Mouse (Mus musculus): ENCODE measurements at regions not wholly inside any gene's neighbourhood (a gene's known extent, or its start where the extent isn't known, plus 50 kb on each side); places are given as distances from the start of the nearest gene placed in this dataset.

GRCm38 (mm10) chr12:39675608-39676007, 362.2 kb downstream of the Arl4a start:
- no peak for TF ChIP-seq CTCF (IDR thresholded peaks at IDR 0.05; ENCODE audit: borderline replicate concordance, control insufficient read depth, extremely low read depth, insufficient read depth, low read length, poor library complexity)
- no peak for TF ChIP-seq POLR2A (IDR thresholded peaks at IDR 0.05; ENCODE audit: control insufficient read depth, extremely low read depth, insufficient read depth, low read length, poor library complexity)

Data from thymus, adult 2 months (tissue).